Mouse (Mus musculus): ENCODE measurements around the gene Cd164l2. TPM values are rescaled to one million over a fixed set of nuclear protein-coding genes. Genes with fewer than 3 reads are reported as not detected.

Cd164l2 gene
- total RNA-seq, 2 experiments from 2014 or later, result 2.8 to 5.6 TPM

DNA sequence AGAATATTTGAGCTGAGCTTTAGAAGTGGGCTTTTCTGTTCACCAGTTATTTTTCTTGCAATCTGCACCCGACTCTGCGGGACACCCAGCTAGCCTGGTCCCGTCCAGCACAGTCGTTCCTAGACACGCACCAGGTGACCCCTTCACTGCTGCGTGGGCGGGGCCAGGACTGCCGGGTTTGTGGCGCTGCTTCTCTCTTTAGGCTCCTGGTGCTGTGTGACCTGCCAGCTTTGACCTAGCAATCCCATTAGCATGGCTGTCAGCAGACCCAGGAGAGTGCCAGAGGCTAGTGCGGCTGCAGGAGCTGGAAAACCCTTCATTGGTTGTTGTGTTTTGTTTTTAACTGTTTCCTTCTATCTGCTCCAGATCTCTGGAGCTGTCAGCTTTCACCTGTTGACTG, 22.5 kb upstream of the Cd164l2 start:
- no peak for DNase-seq (ENCODE audit: extremely low spot score in 1 of 2, low spot score in 1 of 2)

DNA sequence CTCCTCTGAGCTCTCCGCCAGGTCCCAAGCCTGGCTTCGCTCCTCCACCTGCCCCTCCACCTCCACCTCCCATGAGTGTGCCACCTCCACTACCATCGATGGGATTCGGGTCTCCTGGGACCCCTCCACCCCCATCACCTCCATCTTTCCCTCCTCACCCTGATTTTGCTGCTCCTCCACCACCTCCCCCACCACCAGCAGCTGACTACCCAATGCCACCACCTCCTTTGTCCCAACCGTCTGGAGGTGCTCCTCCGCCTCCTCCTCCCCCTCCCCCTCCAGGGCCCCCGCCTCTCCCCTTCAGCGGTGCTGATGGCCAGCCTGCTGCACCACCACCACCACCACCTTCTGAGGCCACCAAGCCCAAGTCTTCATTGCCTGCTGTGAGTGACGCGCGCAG, 17.4 kb upstream of the Cd164l2 start:
- no peak for DNase-seq (ENCODE audit: extremely low spot score in 1 of 2, low spot score in 1 of 2)

DNA sequence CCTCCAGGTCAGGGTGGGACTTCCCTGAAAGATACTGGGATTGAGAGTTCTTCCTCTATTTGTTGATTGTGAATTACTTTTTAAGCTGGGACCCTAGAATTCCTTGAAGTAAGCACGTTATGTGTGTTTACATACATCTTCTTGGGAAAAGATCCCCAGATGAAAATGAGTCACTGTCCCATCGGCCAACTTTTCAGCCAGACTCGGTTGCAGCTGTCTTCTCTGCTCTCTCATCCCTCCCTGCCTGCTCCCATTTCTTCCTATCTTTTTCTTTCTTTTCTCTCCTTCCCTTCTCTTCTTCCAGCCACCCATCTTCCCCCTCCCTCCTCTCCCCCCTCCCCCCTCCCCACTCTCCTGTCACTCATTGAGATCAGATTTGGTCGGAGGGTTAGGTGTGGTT, 16.9 kb upstream of the Cd164l2 start:
- no peak for DNase-seq (ENCODE audit: extremely low spot score in 1 of 2, low spot score in 1 of 2)

DNA sequence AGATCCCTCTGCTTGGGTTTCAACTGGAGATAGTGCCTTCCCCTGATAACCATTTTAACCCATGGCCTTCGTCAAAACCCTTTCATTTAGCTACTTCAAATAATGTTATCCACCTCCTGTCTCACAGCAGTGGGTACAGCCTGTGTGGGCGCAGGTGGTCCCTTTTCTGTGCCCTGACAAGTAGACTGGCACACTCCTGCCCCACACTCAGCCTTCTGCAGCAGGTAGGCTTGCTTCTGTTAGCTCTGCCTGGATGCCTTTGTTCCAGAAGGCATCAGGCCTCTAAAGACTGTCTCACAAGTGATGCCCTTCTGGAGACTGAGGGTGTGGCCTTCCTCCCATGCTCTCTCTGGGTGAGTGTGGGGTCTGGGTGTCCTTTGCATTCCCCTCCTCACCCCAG, 15.8 kb upstream of the Cd164l2 start:
- no peak for DNase-seq (ENCODE audit: extremely low spot score in 1 of 2, low spot score in 1 of 2)

DNA sequence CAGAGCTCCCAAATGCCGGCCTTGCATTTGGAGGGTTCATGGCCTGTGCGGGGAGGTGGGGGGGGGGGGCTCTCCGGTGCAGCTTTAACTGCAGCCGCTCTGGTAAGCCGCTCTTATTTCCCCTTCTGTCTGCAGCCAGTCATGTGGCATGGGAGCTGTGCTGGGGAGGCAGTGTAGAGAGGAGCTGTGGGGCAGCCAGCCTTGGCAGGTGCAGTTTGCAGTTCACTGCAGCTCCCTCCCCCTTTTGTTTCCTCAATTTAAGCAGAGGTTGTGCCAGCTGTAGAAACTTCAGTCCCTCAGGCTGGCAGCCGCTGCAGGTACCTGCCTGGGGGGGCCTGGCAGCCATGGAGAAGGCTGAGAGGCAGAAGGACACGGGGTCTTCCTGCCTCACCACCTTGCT, 15.1 kb upstream of the Cd164l2 start:
- DNase-seq (ENCODE audit: extremely low spot score in 1 of 2, low spot score in 1 of 2), result no peak

DNA sequence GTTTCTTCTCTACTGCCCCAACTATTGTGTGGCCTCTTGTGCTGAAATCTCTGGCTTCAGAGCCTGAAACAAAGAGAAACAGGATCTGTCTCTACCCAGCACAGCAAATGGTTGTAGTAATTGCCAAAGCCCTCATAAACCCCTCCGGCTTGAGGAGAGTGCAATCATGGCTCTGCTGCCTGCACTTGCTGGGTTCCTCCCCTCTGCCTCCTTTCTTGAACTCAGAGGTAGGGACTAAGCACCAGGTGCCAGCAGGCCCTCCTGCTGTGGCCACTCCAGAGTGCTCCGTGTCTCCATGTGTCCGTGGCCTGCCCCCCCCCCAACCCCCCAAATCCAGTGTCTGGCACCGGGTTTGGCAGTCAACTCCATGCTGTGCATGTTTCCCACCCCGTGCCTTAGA, 14.6 kb upstream of the Cd164l2 start:
- no peak for DNase-seq (ENCODE audit: extremely low spot score in 1 of 2, low spot score in 1 of 2)

DNA sequence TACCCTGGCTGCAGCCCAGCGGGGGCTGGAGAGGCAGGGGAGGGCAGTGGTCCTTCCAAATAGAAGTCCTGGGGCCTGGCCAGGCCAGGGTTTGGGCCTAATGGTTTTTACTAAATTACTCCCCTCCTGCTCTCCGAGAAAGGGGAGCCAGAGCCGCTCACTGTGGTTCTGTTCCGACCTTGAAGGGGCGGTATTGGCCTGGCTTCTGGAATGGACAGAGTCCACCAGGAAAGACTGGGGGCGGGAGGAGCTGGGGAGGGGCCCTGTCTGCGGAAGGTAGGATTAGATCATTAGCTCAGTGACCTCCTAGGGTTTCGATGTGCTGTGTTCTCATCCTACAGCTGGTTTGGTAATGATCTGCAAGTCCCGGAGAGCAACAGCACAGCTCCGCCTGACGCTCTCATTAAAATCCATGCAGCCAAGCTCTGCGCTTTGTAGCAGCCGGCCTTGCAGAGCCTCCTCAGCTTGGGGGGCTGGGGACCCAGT, 14.1 kb upstream of the Cd164l2 start:
- no peak for DNase-seq (ENCODE audit: extremely low spot score in 1 of 2, low spot score in 1 of 2)

DNA sequence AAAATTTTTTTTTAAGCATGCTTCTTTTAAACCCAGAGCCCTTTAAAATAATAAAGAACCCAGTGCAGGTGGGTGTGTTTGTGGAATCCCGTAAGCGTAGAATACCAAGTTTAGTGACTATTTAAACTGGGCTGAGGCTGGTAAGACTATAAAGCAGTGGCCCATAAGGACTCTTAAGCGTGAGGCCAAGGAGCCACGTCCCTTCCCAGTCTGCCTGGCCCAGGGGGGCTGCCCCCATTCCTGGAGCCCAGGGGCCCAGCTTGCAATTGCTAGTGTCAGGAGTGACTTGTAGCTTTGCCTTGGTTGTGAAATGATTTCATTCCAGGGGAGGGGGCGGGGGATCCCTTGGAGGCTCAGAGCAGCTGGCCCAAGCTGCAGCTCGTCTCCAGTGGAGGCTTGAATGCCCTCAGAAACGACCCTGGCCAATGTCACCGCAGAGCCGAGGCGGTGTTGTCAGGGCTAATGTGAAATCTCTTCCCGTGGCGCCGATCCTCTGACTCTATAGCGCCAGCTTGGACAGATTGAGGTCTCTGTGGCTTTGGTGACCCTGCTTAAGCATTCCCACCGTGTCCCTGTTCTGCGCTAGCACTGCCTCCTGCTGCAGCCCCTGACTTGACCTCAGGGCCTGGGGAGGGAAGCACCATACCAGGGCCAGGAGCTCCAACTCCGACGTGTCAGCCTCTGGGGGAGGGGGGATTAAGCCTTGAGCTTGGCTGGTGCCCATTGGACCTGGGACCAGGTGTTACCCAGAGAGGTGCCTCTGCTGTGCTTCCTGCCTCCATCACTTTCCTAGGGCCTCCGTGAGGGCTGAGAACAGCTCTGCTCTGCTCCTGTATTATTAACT, 13.4 kb upstream of the Cd164l2 start:
- DNase-seq (ENCODE audit: extremely low spot score in 1 of 2, low spot score in 1 of 2), result no peak

DNA sequence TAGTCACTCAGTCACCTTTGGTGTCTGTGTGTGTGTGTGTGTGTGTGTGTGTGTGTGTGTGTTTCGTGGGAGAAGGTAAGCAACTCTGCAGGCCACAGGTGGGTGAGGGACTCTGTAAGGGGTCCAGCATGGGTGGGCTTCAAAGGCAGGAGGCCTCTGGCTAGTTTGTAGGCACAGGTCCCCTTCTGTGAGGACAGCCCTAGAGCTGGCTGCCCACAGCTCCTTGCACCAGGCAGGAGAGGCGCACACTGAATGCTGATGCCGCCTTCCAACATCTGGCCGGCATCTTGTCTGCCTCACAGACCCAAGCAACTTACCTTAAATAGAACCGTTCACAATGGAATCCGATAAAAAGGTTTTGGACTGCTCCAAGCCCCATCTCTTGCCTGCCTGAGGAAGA, 12.2 kb upstream of the Cd164l2 start:
- DNase-seq (ENCODE audit: extremely low spot score in 1 of 2, low spot score in 1 of 2), result no peak

DNA sequence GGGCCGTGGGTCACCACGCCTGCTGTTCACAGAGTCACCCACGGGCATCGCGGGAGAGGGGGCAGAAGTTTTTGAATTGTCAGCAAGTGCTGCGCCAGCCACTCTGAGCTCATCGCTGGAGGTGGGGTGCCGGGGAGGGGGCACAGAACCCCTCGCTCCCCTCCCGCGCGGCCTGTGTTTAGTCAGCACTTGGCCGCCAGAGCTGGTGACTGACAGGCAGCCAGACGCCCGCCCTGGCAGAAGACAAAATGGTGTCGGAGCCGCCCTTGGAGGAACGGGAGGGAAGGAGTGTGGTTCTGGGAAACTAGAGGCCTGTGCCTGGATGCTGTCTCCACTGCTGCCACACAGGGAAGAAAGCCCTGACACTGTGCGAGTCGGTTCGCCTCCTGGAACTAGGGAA, 11.6 kb upstream of the Cd164l2 start:
- peak in 1 of 2 experiments; percentile 42 for DNase-seq (ENCODE audit: extremely low spot score in 1 of 2, low spot score in 1 of 2)

DNA sequence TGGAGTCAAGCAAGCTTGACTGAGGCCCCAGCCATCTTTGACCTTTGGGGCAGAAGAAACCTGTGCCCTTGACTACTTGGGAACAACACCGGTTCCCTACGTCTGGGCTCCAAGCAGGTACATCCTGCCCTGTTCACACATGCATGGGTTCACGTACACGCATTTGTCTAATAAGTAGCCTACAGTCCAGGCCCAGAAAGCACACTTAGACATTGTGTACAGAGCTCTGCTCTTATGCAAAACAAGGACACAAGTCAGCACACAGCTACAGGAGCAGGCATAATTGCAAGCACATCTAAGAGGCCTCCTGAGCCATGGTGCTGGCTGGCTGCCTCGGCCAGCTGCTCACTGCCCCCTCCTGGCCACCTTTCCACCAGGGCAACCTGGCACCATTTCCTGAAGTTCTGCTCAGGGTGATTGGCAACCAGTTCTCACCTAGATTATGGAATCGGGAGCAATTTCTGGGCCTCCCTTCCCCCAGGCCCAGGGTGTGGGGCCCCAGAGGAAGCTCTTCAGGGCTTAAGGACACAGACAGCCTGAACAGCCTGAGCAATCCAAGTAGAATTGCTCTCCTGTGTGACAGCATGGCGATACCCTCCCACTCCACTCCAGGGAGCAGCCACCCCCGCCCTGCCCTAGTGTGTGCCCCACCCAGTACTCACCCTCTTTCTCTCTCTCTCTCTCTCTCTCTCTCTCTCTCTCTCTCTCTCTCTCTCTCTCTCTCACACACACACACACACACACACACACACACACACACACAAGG, 10.7 kb upstream of the Cd164l2 start:
- no peak for DNase-seq (ENCODE audit: extremely low spot score in 1 of 2, low spot score in 1 of 2)

DNA sequence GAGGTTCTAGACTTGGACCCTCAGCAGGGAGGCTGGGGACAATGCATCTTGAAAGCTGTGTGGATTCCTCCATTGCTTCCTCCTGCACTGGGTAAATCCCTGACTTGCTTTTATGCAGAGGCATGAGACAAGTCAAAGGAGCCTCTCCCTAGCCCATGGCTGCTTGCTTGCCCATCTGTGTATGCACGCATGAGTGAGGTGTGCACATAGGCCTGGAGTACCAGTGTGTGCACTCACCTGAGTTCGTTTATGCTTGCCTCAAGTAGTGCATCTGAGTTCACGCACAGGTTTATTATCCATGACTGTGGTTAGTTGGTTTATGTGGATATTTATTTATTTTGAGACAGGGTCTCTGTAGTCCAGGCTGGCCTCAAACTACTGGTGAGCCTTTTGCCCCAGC, 9.7 kb upstream of the Cd164l2 start:
- no peak for DNase-seq (ENCODE audit: extremely low spot score in 1 of 2, low spot score in 1 of 2)

DNA sequence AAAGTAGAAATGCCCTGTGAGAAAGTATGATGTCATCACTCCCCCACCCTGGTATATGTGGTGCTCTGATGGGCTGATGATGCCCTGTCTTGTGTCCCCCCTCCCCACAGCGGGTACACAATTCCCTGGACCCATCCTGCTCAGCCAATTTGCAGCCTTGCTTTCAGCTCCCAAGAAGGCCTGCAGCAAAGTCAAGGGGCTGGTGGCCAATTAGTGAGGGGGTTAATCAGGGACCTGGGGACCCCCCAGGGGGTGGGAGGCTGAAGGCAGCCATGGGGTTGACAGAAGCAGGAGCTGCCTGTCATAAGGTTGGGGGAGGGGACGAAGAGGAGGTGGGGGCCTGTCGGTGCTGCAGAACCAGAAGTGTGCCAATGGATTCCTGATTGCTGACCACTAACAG, 8.3 kb upstream of the Cd164l2 start:
- no peak for DNase-seq (ENCODE audit: extremely low spot score in 1 of 2, low spot score in 1 of 2)

DNA sequence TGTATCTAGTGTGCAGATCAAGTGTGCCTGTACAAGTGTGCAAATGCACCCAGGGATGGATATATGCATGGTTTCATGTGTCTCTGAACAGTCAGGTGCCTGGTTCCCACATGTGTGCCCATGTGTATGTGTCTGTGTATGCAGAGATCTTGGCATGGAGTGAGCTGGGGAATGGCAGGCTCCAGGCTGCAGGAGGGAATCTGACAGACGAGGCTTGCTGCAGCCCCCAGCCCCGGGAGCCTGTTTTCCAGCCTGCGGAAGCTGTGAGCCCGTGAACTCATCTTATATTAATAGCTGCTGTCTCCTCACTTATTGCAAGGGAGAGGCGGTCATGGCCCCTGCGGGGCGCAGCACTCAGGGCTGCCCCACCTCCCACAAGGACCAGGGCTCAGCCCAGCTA, 7.6 kb upstream of the Cd164l2 start:
- DNase-seq (ENCODE audit: extremely low spot score in 1 of 2, low spot score in 1 of 2), result no peak

DNA sequence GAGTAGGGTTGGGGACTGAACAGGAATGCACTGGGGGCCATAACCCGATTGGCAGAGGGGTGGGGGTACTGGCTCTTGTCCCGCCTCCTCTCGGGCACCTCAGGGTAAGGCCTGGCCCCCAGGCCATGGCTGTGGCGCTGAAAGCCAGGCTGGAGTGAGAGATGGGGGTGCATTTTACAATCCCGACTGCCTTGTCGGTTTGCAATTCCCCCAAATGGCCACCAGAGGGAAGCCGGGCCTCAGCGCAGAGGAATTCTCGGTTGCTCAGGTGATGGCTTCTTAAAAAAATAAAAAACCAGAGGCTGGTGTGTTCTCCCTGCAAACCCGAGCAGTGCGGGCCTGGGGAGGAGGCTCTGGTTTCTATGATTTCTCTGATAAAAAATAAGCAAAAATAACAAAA, 2.6 kb upstream of the Cd164l2 start:
- DNase-seq (ENCODE audit: extremely low spot score in 1 of 2, low spot score in 1 of 2), result no peak

DNA sequence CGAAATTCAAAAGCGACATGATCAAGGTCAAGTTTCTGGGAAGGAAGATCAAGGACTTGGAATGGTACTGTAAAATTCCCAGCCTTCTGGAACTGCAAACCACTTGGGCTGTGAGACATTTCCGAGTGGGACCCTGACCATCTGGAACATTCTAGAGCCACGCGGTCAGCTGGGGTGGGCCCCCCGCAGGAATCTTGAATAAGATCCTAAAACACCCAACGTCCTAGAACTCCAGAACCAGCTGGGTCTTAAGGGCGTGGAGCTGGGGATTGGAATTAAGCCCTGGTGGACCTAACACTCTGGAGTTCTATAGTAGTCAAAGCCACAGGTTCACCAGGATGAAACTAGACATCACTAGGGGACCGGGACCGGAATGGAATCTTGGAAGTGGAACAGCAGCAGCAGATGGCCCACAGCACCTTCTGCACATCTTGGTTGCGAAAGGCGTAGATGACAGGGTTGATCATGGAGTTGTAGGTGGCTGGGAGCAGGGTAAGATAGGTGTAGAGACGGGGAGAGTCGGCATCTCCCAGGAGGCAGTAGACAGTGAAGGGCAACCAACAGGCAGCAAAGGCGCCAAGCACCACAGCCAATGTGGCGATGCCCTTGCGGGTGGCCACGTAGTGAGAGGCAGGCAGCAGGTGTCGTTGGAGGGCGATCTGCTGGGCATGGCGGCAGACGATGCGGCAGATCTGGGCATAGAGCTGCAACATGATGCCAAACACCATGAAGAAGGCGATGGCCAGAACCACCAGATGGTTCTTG, 1.7 kb upstream of the Cd164l2 start:
- no peak for DNase-seq (ENCODE audit: extremely low spot score in 1 of 2, low spot score in 1 of 2)

DNA sequence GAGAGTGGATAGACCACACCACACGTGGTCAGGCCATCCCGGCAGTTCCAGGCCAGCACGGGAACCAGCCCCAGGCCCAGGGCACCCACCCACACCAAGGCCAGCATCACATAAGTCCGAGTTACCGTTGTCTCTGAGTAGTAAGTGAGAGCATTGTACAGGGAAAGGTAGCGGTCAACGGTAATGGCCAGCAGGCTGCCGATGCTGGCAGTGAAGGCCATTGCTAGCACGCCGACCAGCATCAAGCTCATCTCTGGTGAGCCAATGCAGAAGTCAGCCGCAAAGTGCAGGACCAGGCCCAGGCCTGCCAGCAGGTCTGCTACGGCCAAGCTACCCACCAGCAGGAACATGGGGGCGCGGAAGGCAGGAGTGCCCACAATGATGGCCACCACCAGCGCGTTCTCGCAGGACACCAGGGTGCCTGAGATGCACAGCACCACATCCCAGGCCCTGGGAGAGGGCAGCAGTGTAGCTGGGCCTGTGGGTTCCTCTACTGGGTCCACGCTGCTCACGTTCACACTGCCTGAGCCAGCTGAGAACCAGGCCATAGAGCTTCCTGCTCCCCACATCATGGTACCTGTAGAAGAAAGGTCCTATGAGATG, 1.0 kb upstream of the Cd164l2 start:
- DNase-seq (ENCODE audit: extremely low spot score in 1 of 2, low spot score in 1 of 2), result no peak

DNA sequence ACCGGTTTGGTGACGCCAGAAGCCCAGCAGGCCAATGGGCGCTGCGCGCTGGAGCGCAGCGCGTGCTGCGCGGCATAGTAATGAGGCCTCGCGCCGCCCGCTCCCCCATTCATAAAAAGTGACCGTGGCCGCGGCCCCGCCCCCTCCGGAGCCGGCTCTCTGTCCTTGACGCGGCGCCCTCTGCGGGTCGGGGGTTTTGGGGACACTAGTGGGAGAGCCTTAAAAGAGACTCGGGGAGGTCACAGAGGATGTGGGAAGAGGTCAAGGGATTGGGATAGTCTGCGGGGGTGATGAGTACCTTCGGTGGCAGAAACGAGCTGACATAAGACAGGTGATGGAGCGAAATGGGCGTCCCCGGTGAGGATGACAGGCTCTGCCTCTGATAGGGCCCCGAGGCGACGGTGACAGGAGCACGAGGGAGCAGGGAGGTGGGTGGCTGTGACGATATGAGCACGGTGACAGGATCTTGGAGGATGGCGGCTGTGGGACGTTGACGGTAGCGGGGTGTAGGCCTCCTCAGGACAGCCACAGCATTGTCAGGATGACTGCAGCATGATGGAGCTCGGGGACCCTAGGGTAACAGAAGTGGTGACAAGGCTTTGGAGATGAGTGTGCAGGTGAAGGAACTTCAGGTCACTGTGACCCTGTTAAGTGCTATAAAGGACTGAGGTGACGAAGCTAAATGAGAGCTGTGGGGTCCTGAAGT, 784 bp downstream of the Cd164l2 start:
- DNase-seq (ENCODE audit: extremely low spot score in 1 of 2, low spot score in 1 of 2), result peak; percentile 63 to 73

DNA sequence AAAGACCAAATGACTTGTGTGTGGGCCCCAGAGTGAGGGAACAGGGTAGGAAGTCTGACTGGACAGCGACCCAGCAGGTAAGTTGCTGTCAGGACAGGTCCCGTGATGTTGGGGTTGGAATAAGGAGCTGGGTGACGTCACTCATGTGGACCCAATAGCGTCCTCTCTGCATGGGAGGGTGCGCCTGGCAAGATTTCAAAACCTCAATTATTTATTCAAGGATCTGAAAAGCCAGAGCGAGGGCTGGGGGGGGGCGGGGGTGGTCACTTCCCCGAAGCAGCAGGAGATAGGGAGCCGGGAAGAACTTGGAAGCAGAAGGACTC, 1.3 kb downstream of the Cd164l2 start:
- no peak for DNase-seq (ENCODE audit: extremely low spot score in 1 of 2, low spot score in 1 of 2)

DNA sequence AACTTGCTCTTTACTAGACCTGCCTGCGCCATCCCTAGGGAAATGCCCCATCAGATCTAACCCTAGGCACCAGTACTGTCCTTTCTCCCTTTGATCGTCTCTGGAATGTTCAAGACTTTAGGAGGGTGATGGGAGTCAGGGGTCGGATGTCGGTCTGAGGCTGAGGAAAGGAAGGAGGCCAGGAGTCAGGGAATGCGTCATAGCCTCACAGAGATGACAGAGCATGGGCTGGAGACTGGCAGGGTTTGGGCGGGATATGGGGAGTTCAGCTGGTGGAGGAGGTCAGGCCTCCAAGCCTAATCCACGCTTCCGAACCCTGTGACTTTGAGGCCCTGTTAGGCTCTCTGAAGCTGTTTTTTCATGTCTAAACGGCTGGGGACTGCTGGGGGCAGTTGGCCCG, 1.7 kb downstream of the Cd164l2 start:
- no peak for DNase-seq (ENCODE audit: extremely low spot score in 1 of 2, low spot score in 1 of 2)
